Mouse (Mus musculus) heart, adult 2 months (tissue): ENCODE data around the gene Asic5.

ENCODE experiments used
- CTCF ChIP-seq: fragments of 200-600 bp; IDR thresholded peaks from 2 replicates; pipeline ENCODE4 v1.8.1; 2022; ENCODE audit warnings: antibody characterized with exemption, mild to moderate bottlenecking, moderate library complexity
- EP300 ChIP-seq: fragments of 200-500 bp; IDR thresholded peaks from 2 replicates; pipeline ENCODE4 v1.6.1; 2011; ENCODE audit warnings: low read depth, low read length, control low read depth; ENCODE audit not compliant: insufficient read depth
- POLR2A ChIP-seq: fragments of 200-500 bp; IDR thresholded peaks from 2 replicates; pipeline ENCODE4 v1.6.1; 2011; ENCODE audit warnings: mild to moderate bottlenecking, low read depth, low read length, control low read depth; ENCODE audit not compliant: insufficient read depth

DNA sequence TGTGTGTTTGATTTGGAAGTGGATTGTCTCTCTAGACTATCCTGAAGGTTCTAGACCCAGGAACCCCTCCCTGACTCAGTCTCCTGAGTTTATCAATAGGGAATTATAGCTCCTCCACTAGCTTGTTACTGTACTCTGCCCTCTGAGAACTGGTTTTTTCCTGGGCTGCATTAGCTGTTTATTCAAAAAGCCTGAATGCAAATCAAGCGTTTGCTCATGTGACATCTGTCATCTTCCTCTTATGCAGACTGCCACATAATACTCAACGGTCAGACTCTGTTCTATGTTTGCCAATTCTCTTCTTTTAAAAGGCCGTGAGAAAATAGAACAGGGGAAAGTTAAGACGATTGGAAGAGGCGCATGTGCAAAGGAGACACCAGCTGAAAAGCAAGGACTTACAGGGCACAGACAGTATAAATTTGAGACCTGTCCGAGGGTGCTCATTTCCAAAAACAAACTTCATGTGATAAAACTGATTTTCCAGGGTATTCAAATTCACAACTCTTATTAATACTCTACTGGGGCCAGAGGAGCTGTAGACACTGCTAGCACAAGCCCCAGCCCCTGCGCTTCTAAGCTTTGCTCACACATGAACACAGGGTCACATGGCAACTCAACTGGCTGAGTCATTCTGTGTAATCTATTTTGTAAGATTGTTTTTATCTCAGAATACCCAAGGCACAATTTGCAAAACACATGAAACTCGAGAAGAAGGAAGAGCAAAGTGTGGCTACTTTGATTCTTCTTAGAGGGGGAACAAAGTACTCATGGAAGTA, 1.2 kb downstream of the Asic5 start:
- no peak for TF ChIP-seq CTCF
- no peak for TF ChIP-seq POLR2A
- TF ChIP-seq EP300: no peak
